Mouse (Mus musculus): ENCODE measurements around the gene Pbrm1.

- TF ChIP-seq CTCF (IDR thresholded peaks at IDR 0.05; ENCODE audit: borderline replicate concordance, control insufficient read depth, extremely low read depth, insufficient read depth, low read length, poor library complexity), result no peak
- no peak for TF ChIP-seq POLR2A (IDR thresholded peaks at IDR 0.05; ENCODE audit: control insufficient read depth, extremely low read depth, insufficient read depth, low read length, poor library complexity)
Measured at GRCm38 (mm10) chr14:31013928-31014327, 5.0 kb upstream of the Pbrm1 start.
